Mouse (Mus musculus) gastrocnemius, postnatal 10 days (tissue): ENCODE measurements at regions not wholly inside any gene's neighbourhood (a gene's known extent, or its start where the extent isn't known, plus 50 kb on each side); places are given as distances from the start of the nearest gene placed in this dataset.

Experiments
- DNase-seq: peaks from one replicate; pipeline ENCODE4 v3.0.0; 2021; ENCODE audit warnings: mixed read lengths

- no peak for DNase-seq
Observed at GRCm38 (mm10) chr7:118042914-118043313, 73.1 kb downstream of the Rps15a start.

GRCm38 (mm10) chr7:118039862-118040261 is 76.1 kb downstream of the Rps15a start:
- DNase-seq = no peak

GRCm38 (mm10) chr7:118037062-118037461 is 78.9 kb downstream of the Rps15a start:
- no peak for DNase-seq

DNA sequence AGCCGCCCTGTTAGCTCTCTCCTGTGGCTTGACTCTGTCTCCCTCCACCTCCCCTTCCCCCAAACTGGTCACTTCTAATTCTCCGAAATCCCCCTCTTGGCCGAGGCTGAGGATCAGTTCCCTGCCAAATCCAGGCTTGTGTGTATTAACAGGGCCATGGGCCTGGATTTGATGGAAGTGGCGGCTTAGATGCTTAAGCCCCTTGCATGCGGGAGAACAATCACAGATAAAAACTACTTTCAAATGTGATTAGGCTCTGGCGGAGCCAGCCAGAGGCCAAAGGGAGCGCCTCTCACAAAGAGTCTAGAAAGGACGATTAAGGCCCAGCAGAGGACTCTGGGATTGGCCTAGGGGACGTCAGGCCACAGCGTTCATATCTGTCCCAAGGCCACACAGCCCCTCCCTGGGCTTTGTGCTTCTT is 89.9 kb downstream of the Rps15a start:
- DNase-seq = no peak

GRCm38 (mm10) chr7:118004620-118005019 is 111.4 kb downstream of the Rps15a start:
- DNase-seq = no peak

GRCm38 (mm10) chr7:118001881-118002280 is 114.1 kb downstream of the Rps15a start:
- DNase-seq = no peak

DNA sequence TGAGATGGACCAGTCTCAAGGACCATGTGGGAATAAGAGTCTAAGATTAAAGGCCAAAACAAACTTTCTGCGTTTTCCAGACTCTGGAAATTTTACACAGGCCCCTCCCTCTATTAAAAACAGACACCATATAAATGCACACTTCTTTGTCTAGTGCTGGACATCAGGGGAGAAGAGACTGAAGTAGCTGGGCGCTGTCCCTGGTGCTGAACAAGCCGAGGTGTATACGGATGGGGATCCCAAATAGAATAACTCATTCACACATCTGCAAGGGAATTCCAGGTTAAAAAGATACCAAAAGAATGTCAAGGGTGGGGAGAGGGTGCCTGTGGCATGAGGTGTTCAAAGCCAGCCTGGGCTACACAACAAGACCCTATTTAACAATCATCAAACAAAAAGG is 114.9 kb downstream of the Rps15a start:
- peak; percentile 66 for DNase-seq

DNA sequence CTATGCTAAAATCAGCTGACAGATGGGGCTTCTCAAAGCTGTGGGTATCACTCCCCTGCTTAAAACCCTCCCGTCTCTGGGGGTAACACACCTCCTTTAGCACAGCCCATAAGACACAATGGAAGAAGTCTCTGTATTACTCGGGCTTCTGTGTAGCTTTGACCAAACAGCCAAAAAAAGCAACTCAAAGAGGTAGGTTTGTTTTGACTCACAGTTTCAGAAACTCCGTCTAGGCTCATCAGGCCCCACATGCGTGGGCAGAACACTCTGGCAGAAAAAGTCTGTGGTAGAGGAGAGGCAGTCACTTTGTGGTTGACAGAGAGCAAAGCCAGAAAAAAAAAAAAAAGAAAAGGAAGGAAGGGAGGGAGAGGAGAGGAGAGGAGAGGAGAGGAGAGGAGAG is 133.8 kb downstream of the Rps15a start:
- no peak for DNase-seq

DNA sequence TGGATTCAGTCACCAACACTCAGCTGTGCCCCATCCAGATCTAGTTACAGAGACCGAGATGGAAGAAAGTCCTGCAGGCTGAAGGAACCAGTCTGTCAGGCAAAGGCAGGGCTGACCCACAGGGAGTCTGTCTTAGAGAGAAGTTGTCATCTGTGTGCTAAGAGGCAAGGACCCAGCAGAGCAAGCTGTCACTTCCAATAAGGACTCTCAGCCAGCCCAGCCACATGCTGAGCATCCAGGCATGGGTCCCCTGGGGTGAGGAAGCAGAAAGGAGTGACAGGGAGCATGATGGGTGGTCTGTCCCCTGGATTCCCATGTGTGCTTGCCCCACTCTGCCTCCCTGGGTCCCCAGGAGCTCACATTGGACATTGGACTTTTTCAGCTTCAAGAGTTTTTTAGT is 144.8 kb downstream of the Rps15a start:
- no peak for DNase-seq

- DNase-seq = no peak
Observed at GRCm38 (mm10) chr7:117943435-117943834, 172.6 kb downstream of the Rps15a start.

DNA sequence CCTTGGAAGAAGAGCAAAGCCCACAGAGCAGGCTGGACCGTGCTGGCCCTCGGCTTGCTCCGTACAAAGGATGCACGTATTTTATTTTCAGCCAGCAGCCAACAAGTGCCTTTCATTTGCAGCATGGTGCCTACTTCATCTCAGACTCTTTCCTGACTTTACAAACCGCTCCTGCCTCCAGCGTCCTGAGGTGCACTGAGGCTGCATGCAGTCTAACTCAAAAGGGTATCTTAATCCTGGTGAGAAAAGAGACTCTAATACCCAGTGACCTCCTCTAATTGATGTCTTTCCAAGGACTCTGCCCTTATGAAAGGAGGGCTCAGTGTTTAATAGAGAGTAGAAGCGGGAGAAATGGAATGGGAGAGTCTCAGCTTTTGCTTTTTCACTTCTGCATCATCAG is 176.4 kb downstream of the Rps15a start:
- no peak for DNase-seq

DNA sequence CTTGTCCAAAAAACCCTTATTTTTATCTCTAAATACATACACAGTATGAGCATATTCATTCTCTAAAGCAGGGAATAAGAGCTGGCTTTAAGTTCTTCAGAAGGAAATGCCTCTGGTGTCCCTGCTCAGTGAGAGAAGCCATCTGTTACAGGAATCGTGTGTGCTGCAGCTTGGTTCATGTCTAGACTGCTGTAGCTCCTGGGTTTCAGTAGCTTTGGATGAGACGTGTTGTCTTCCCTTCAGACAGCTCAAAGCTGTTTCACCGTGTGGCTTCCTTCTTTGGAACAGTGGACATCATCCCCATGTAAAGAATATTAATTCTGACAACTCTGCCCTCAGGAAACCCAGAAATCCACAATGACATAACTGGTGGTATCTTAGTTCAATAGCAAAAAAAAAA is 181.1 kb downstream of the Rps15a start:
- no peak for DNase-seq

DNA sequence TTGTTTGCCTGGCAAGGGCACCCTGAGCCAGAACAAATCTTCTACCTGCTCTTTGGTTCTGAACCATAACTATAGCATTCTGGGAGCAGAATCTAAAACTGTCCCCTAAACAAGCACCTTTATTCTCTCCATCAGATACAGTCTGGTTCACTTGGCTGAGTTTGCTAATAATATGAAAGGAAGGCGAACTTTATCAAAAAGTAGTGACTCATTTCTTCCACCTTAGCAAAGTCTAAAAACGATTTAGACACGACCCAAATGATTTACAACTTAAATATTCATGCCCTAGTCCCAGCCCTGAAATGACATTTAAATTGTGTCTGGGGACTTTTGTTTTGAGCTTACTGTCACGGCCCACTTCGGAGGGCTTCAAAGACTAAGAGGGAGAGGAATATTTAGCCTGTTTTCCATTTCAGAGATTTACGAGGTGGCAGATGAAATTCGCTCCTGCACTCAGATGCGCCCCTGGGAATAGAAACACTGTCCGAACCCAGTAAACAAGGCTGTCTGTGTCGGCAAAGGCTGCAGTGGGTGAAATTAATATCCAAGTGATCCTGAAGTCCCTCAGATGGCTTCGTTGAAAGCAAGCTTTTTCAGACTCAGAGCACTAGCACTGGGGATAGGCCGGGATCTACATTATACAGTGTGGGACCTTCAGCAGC is 184.6 kb downstream of the Rps15a start:
- no peak for DNase-seq

GRCm38 (mm10) chr7:117930392-117930791 is 185.6 kb downstream of the Rps15a start:
- DNase-seq = no peak

DNA sequence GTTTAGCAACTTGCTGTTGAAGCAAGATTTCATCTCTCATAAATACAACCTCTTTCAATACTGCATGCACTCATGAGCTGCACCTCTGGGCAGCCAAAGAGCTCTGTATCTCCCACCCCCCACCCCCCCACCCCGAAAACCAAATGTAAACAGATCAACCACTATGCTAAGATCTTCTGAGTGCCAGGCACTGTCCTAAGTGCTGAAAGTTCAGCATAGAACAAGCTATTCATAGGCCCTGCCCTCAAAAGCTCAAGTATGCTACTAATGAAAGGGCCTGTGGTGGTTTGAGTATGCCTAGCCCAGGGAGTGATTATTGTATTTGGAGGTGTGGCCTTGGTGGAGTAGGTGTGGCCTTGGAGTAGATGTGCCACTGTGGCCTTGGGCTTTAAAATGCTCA is 189.6 kb downstream of the Rps15a start:
- DNase-seq = no peak

GRCm38 (mm10) chr7:117922270-117922669 is 193.7 kb downstream of the Rps15a start:
- DNase-seq = no peak

DNA sequence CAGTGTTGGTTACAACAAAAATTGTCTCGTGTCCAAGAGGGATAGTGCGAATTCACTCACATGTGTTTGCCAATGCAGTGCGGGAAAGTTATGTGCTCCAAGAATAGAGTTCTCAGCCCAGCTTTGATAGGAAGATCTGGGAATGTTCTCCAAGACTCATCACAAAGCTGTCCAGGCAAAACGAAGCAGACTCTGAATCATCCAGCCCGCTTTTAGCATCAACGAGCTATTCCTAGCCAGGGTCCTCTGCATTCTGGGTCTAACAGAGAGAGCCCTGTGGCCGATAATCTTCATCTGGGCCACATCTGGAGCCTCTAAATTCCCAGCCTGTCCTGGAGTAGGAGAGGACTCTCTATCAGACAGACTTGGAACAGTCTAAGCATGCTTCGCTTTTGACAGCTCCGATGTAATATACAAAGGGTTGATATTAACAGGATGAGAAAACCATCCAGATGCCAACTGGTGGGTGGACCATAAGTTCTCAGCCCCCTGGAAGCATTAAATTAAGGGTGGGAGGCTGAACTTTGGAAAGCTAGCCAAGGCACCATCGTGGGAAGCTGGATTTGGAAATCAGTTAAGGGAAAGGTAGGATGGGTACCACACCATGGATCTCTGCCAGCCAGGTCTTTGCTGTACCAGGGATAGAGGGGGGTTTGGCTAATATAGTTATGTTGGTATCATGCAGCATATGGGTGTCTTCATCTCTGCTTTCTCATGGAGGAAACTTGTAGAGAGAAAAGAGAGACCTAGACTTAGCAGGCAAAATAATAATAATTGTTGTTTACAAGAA is 197.6 kb downstream of the Rps15a start:
- DNase-seq = no peak

DNA sequence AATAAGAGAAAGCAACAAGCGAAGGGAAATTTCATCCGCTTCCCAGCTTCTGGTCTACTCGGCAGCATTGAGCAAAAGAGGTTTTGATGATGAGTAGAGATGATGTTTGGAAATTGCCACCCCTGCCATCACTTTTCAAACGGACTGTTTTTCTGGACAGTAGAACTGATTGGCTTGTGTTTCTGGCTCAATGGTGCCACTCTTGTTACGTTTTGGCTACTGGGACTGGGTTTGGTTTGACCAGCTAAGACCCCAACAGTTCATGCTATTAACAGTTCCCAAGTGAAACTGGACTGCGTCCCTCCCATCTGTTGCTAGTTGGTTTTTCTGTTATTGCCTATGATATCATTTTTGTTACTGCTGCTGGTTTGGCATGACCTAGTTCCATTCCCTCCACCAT is 199.1 kb downstream of the Rps15a start:
- no peak for DNase-seq

DNA sequence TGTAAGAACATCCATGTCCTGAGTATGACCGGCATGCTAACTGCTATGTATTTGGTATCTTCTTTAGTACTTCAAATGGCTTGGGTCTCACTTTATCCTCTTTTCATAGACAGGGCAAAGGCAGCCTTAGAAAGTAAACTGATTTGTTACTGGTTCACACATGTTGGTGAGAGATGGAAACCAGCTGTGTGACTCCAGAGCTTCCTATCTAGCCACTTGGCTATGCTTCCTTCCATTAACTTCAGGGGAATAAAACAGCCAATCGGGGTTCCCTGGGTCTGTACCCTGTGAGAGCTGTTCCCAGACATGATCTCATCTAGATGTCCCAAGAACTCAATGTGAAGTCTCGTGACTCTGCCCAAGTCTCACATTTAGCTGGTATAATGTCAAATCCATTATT is 203.5 kb downstream of the Rps15a start:
- DNase-seq = no peak

DNA sequence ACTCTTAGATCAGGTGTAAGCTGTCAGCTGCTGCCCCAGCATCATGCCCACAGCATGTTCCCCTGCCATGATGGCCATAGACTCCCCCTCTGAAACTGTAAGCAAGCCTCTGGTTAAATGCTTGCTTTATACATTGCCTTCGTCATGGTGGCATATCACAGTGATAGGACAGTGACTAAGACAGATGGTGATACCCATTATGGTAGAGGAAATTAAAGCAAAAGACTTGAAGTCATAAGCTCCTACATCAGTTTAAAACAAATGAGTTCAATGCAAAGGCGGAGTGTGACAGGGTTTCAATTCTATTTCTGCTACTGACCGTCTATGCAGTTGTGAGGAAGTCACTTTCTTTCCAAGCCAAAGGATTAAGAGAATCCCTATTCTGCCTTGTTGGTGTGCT is 204.9 kb downstream of the Rps15a start:
- DNase-seq = no peak

GRCm38 (mm10) chr7:117896528-117896927 is 219.5 kb downstream of the Rps15a start:
- no peak for DNase-seq

- DNase-seq = no peak
Observed at GRCm38 (mm10) chr7:117887288-117887687, 228.7 kb downstream of the Rps15a start.

DNA sequence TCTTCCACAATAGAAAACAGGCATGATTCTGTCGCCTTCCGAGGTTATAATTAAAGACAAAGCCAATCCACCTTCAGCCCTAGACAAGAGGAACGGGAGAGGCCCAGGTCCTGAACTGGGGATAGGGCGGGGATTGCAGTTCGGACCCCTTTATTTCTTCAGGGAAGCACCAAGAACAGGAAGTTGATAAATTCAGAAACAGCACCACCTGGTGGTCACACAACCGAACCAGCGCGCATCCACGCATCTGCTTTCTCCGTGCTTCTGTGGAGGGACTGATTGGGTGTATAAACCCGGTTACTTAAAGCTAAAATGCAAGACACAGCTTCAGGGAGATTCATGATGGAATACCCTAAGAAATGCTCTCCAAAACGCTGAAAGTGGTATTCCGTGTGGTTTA is 233.2 kb downstream of the Rps15a start:
- DNase-seq = peak; percentile 74

DNA sequence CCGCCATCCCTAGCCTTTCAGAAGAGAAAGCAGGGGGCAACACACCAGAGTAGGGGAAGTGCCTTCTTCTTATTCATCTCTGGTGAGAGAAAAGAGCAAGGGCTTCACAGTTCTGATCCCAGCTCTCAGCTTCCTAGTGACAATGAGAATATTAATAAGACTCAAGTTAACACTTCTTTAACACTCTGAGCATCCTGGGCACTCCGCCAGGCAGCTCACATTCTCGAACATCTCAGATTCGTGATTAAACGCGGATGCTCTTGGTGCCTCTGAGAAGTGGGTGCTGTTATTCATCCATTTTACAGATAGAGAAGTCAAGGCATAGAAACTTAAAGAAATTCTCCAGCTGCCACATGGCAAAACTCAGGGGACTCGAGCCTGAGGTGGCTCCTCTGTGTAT is 237.1 kb downstream of the Rps15a start:
- DNase-seq = no peak
